ENCODE assay signal across 7 mouse cellular contexts in the genomic region with DNA sequence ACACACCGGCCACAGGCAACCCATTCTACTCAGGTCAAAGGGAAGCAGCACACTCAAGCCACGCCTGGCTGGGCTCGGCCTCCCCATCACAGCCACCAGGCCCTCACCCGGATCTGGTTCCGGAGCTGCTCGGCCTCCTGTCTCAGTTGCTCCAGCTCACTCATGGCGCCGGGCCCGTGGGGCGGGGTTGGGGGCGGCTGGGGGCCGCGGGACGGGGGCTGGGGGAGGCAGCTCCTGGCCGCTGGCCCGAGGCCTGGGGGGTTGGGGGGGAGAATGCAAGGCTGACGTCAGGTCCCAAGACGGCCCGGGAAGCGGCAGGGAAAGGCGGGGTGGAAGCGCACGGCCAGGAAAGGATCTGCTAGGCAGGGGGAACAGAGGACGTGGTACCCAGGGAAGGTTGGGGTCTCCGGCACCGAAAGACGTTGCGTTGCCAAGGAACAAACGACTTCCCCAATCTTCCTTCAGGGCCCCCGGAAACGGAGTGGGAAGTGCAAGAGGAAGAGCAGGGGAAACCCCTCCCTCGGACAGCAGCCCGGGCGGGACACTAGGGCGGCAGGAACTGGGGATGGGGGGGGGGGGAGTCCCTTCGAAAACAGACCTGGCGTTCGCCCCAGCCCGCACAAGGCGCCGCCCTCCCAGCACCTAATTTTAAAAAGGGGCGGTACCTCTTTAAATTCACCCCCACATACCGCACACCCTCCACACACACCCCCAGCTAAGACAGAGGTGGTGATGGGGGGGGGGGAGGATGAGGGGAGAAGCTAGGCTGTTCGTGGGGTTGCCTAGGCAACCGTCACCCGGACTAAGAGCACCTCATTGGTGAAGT. TPM values are rescaled to one million over a fixed set of nuclear protein-coding genes. Genes with fewer than 3 reads are reported as not detected.
A peak's percentile ranks its signal among the peaks of the same experiment; 100 is the strongest.
DNase-seq lines count a peak whose midpoint lies in the region; ATAC-seq lines count a peak whose summit lies in the region.

No protein-coding gene starts in this region.

- H3K9ac ChIP-seq in hindbrain, embryonic 12.5 days, result peak overlapping the region; percentile 93

- H3K9me3 ChIP-seq in hindbrain, embryonic 12.5 days (replicated peaks), result no peaks in the 10 kb centered on the region

- peak overlapping the region; percentile 77 for H3K4me3 ChIP-seq in hindbrain, embryonic 12.5 days

- H3K27ac ChIP-seq in hindbrain, embryonic 12.5 days, result peak overlapping the region; percentile 96

- ATAC-seq in hindbrain, embryonic 12.5 days (ENCODE audit: low FRiP score), result peak; percentile 60

- H3K4me1 ChIP-seq in hindbrain, embryonic 12.5 days, result peaks cover 45% of the 10 kb centered on the region

- peak; percentile 90 for DNase-seq in MN1 (ENCODE audit: low spot score)
- DNase-seq in cerebellum, adult 8-10 months, result peak; percentile 55
- DNase-seq in frontal cortex, adult 2 months (ENCODE audit: extremely low spot score in 1 of 2, low spot score in 1 of 2), result peak; percentile 73 to 84
- peak; percentile 39 to 88 for DNase-seq in left cerebral cortex, adult 18-20 months (ENCODE audit: low spot score in 2 of 2)
- DNase-seq in lung, postnatal 4 days, result peak; percentile 79 to 86
- DNase-seq in right cerebral cortex, postnatal 14 days, result peak; percentile 85

- WGBS in hindbrain, embryonic 12.5 days, result under 1% methylated on average over 44 of the region's 46 CpGs

- H3K36me3 ChIP-seq in hindbrain, embryonic 12.5 days, result peaks cover 38% of the 10 kb centered on the region

- H3K27me3 ChIP-seq in hindbrain, embryonic 12.5 days, result no peaks in the 10 kb centered on the region

- H3K4me2 ChIP-seq in hindbrain, embryonic 12.5 days (replicated peaks), result peak overlapping the region; percentile 89

RNA-seq across cellular contexts. Expression of a gene that starts 2.2 kb away (rescaled TPM):
- polyA plus RNA-seq in frontal cortex, adult 2 months (2012; rRNA removed), result not detected in 2 replicates
- not detected in 2 replicates for polyA plus RNA-seq in hindbrain, embryonic 12.5 days (2016; fragmentation: Nextera tagmentation; extraction: Ambion mirVana)
- not detected for total RNA-seq in left cerebral cortex, adult 18-20 months (2021)

RNA-seq across cellular contexts. Expression of a gene that starts 2.5 kb away (rescaled TPM):
- polyA plus RNA-seq in frontal cortex, adult 2 months (2012; rRNA removed), result 635 and 662 TPM in 2 replicates
- polyA plus RNA-seq in hindbrain, embryonic 12.5 days (2016; fragmentation: Nextera tagmentation; extraction: Ambion mirVana), result 466 and 467 TPM in 2 replicates
- total RNA-seq in left cerebral cortex, adult 18-20 months (2021), result 100 to 1,000 TPM; 607 to 661 TPM

RNA-seq across cellular contexts. Expression of a gene that starts 12.5 kb away (rescaled TPM):
- polyA plus RNA-seq in frontal cortex, adult 2 months (2012; rRNA removed), result 51.1 and 56.4 TPM in 2 replicates
- polyA plus RNA-seq in hindbrain, embryonic 12.5 days (2016; fragmentation: Nextera tagmentation; extraction: Ambion mirVana), result 17.9 and 19.0 TPM in 2 replicates
- total RNA-seq in left cerebral cortex, adult 18-20 months (2021), result 10 to 100 TPM; 62.3 to 65.6 TPM

RNA-seq across cellular contexts. Expression of a gene that starts 22.5 kb away (rescaled TPM):
- 184 and 199 TPM in 2 replicates for polyA plus RNA-seq in frontal cortex, adult 2 months (2012; rRNA removed)
- 103 and 108 TPM in 2 replicates for polyA plus RNA-seq in hindbrain, embryonic 12.5 days (2016; fragmentation: Nextera tagmentation; extraction: Ambion mirVana)
- total RNA-seq in left cerebral cortex, adult 18-20 months (2021), result 100 to 1,000 TPM; 112 to 115 TPM

RNA-seq across cellular contexts. Expression of a gene that starts 28.5 kb away (rescaled TPM):
- 51.7 and 52.3 TPM in 2 replicates for polyA plus RNA-seq in frontal cortex, adult 2 months (2012; rRNA removed)
- 60.7 and 61.3 TPM in 2 replicates for polyA plus RNA-seq in hindbrain, embryonic 12.5 days (2016; fragmentation: Nextera tagmentation; extraction: Ambion mirVana)
- 10 to 100 TPM; 31.3 to 33.3 TPM for total RNA-seq in left cerebral cortex, adult 18-20 months (2021)

Comparison
In these comparisons a context has a peak if more than half of its experiments do, and no peak if none do; other contexts are left out.
1. Peak in every context shown above with its lines: DNase-seq, ATAC-seq, H3K4me3 ChIP-seq and H3K27ac ChIP-seq.